Mouse (Mus musculus): ENCODE results near the gene Plaur.

Gene Plaur

DNA sequence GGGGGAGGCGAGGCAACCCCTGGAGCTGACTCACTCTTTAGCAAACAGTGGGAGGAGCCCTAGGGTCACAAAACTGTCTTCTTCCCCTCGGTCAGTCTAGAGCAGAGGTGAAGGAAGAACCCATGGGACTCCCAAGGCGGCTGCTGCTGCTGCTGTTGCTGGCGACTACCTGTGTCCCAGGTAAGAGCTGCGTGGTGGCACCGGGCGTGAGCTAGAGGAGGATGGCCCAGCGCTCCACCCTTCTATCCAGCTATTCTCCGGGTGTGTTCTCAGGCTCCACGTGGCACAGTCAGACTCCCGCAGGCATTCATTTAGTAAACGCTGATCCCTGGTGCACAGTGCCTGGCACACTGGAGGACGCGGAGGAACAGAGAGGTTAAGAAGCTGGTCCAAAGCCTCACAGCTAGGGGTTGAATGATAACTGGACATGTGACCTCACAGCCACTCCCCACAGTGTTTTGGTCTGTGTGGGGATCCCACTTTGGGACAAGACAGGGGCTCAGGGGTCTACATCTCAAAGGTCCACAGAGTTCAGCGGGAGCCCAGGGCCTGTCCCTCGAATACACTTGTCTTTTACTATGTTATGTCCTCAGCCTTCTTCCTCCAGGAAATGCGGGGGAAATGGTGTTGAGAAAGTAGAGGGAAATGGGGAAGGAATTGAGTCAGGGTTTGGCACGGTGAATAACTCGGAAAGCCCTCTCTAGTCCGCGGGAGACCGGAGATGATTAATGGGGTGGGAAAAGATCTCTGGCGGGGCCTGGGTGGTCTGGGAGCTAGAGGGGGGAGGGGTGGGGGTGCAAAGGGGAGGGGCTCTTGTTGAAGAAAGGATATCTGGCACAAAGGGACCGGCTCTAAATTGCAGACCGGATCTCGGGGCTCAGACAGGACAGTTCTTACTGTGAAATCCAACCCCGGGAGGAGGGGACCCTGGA lies at the start of gene Plaur:
Gene Plaur, plus strand, starts transcription at position 97 of the 932 bp plus-strand sequence.
- DNase-seq (ENCODE audit: low read depth): no peak

DNA sequence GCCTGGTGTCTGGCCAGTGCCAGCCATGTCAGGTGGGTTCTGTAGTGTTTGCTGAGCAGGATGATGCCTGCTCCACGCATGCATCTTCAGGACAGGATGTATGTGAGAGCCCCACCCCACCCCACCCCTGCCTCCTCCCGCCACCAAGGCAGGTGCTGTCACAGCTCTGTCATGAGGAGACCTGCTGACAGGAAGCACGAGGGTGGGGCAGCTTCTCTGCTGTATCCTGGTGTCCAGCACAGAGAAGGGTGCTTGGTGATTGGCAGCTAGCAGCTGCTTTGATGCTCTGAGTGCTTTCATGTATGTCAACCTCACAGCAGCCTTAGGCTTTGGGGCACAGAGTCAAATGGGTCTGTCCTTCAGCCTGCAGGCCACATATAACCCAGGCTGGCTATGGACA lies 48.7 kb upstream of the Plaur start:
- no peak for DNase-seq (ENCODE audit: low read depth)

DNA sequence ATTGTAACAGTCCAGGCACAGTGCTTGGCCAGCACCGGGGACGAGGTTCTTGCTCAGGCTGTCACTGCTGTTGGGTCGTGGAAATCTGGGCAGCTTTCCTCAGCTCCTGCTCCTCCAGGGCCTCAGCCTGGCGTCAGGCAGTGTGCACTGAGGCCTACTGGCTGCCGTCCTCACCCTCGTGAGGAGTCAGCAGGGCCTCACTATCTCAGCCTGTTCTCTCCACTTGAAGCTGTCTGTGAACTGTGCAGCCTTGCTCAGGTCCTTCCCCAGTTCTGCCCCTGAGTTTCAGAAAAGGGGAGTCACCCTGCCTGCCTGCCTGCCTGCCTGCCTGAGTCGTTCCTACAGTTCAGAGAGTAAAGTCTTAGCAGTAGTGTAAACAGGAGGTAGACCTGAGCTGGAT lies 47.0 kb upstream of the Plaur start:
- no peak for DNase-seq (ENCODE audit: low read depth)

DNA sequence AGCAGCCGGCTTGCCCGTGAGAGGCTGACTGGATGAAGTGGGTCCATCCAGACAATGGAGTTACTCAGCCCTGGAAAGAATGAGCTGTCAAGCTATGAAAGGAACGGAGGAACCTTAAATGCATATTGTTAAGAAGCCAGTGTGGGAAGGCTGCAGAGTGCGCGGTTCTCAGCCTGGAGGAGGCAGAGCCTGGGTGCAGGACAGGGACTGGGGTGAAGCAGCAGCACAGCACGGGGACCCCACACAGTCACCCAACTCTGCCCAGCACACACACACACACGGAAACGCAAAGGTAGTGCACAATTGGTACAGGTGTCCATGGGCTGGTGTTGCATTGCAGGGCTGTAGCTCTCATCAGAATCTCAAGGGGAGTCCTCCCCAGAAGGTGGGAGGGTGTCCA lies 42.7 kb upstream of the Plaur start:
- no peak for DNase-seq (ENCODE audit: low read depth)

DNA sequence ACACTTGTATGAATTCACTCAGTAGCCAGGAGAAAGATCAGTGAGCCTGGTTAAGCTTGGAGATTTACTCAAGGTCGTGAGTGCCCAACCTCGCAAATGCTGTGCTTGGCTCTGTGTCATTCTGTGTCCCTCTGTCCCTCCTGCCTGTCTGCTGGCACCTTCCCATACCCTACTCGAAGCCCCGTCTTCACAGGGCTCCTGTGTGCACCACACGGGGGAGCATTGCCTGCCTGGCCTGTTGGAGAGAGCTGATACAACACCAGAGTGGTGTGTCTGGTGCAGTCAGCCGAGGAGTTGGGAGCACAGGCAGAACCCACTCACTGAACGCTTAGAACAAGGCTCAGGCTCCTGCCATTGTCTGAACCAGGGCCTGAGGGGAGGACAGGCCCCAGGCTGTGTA lies 40.6 kb upstream of the Plaur start:
- DNase-seq (ENCODE audit: low read depth): no peak

DNA sequence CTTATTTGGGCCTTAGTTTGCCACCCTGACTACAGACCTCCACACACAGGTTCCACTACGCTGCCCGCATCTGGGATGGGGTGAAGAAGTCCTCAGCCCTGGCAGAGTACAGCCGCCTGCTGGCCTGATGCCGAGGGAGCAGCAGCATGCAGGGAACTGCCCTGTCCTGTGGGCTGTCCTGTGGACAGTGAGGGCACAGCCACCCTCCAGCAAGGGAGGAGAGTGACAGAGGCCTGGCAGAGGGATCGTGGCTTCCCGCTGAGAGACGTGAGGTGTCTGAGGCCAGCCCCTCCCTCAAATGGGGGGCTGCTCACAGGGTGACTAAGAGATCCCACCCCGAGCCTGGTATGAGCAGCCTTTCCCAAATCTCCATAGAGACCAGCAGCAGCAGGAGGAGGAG lies 40.0 kb upstream of the Plaur start:
- no peak for DNase-seq (ENCODE audit: low read depth)

DNA sequence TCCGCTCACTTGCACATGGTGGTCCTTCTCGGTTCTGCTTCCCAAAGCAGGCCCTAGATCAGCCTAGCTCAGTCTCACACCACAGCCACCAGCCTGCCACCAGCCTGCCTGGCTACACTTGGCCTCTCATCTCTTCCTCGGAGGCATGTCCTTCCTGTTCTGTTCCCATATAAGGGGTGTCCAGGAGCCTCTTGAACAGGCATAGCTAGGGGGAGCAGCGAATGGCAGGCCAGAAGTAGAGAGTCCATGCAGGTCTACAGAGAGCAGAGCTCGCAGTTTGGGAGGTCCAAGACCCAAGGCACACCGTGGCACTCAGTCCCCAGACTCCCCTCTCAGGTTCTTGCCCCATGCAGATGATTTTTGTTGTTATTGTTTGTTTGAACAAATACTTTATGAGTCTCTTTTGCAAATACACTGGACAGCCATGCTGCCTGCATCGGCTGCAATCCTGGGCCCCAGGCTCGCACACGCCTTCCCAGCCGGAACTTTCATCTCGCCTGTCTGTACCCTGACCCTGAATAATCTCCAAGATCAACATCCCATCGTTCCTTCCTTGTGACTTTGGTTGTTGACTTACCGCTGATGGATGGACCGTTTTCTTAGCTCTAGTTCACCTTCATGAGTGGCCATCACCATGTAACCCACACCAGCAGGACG lies 39.0 kb upstream of the Plaur start:
- DNase-seq (ENCODE audit: low read depth): no peak

DNA sequence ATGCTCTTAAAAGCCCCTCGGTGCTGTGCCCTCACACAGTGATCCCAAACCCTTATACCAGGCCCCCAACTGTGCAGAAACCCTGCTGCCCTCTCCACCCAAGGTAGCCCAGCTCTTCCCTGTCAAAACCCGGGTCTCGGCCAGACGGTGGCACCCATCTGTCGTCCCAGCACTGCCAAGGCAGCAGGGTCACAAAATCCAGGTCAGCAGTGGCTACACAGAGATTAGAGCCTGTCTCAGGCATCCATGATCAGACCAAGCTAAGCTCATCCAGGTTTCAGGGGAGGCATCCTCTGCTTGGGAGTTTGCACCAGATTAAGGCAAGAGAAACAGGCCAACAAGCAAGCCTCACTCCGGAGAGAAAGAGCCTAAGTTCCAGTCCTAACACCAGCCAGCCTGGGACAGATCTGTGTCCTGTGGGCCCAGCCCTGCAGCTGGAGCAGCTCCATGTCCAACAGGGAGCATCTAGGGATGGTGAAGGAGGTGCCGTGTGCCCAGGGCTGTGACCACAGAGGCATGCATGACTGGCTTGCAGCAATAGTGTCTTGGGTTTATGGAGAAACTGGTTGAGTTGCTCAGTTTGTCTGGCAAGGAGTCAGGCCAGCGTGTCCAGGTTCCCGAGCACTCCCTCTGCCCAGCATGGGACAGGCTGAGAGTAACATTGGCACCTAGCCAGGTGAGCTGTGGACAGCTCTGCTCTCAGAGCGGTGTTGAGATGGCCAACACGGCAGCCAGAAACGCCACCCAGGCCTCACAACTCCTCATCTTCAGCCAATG lies 38.1 kb upstream of the Plaur start:
- no peak for DNase-seq (ENCODE audit: low read depth)

DNA sequence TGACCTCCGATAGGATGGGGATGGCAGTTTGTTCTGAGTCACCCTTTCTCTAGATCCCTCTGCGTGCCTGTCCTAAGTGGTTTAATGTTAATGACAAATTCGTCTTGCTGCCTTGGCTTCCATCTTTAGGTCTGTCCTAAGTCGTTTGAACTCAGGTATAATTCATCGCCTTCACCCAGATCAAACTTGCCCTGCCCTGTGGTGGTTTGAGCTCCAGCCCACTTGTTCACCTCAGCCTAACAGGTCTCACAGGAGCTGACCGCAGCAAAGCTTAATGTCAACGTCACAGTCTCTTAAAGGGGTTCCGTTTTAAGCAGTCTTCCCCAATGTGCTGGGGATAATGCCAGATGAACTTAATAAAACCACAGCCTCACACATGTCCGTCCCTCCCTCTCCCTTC lies 36.4 kb upstream of the Plaur start:
- no peak for DNase-seq (ENCODE audit: low read depth)

DNA sequence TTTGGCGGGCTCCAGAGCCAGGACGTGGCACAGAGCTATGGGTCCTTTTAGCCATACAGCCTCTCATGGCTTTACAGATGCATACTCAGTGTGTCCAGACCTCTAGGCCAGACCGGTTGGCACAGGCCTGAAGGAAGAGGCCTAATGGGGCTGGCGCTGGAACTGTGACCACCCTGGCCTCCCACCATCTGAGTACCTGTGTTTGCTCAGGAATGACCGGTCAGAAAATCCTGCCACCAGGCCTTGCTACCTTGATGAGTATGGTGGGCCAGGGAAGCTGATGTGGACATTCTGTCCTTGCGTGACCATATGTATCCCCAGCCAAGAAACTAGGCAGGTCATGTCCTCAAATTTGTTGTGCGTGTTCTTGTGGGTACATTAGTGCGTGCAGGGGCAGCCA lies 35.1 kb upstream of the Plaur start:
- no peak for DNase-seq (ENCODE audit: low read depth)

DNA sequence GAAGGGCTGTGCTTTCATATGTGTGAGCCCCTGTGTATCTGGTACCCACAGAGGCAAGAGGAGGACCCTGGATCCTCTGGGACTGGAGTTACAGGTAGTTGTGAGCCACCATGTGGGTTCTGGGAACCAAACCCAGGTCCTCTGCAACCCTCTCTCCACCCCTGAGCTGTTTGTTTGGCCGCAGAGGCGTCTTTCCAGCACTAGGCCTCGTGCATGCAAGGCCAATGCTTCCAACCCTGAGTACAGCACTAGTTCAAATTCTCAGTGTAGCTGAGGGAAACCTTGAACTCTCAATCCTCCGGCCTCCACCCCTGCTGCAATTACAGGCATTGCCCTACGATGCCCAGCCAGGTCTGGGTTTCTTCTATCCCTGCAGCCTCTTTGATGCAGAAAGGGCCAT lies 33.6 kb upstream of the Plaur start:
- DNase-seq (ENCODE audit: low read depth): no peak

DNA sequence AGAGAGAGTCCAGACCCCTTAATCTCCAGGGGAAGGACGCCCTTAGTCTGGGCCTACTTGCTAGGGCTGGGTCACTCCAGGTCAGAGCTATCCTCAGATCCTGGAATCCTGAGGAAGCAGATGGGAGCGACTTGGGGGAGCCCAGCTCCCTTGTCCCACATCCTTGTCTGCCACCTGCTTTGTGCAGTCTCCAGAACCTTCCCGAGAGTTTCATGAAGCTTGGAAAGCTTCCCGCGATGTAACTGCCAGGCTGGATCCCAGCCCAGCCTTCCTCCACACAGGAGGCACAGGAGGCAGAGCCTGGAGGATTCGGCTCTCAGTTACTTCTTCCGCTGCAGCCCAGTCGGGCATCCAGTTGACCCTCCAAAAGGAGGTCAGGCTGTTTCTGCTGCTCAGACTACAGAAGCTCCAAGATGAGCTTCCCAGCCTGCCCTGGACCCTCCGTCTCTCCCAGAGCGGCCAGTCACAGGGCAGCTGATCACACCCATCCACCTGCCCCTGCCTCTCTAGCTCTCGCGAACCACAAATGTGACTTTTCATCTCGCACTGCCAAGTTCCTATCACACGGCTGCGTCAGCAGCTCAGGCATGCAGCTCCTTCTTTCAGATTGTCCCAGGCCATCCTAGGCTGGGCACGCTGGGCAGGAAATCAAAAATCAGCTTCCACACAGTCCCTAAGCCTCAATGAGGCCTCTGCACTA lies 32.7 kb upstream of the Plaur start:
- no peak for DNase-seq (ENCODE audit: low read depth)

DNA sequence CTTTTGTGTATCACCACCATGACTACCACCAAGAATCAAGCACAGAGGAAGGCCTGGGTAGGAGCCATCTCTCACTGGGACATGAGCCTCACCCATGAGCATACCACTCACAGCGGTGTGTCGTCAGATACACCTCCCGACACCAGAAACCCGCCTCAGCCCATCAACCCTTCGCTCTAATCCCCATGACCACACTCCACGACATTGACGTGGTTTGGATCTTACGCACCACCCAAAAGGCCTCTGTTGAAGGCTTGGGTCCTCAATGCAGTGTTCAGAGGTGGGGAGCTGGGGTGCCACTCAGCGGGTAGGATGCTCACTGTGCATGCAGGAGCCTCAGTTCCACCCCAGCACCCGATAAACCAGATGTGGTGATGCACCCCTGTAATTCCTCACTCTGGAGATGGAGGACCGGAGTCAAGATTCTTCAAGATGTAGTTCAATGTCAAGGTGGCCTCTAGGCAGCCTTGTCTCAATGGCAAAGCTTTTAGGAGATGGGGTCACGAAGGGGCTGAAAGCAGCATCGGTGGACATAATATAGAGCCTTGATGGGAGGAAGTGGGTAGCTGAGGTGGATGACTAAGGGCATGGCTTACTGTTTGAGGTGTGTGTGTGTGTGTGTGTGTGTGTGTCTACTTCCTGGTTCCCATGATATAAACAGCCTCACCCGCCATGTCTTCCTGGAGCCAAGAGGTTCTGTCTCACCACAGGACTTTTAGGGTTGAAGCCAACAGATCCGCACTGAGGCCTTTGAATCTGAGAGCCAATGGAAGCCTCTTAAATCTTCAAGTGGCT lies 31.5 kb upstream of the Plaur start:
- no peak for DNase-seq (ENCODE audit: low read depth)

DNA sequence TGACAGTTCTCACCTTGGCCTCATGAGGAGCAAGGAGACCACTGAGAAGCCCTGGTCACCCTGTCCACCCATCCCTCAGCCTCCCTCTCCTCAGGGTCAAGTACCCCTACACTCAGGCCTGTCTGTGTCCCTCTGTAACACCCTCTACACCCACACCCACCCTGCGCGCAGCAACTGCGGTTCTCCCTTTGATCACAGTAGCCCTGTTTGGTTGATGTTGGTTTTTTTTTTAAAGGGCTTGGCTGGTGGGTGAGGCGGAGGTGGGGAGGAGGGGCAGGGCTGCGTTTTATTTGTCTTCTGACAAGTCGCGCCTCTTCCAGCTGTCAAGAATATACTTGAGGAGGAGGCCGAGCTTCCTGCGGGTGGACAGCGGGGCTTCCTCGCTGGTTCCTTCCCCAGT lies 30.6 kb upstream of the Plaur start:
- DNase-seq (ENCODE audit: low read depth): no peak

DNA sequence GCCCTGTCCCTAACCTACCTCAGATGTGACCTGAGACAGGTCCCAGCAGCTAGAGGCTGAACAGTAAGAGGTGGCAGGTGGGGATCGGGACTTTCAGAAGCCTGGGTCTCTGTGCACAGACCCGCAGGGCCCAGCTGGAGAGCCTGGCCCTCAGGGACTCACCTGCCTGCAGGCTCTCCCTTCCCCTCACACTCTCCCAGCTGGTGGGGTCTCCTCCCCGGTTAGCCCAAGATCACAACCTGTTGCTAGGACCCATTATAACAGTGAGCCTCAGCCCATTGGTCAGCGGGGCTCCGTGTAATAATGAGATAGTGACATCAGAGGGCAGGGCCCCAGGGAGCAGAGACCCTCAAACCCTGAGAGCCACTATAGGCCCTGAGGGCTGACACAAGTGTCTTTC lies 27.0 kb upstream of the Plaur start:
- no peak for DNase-seq (ENCODE audit: low read depth)

DNA sequence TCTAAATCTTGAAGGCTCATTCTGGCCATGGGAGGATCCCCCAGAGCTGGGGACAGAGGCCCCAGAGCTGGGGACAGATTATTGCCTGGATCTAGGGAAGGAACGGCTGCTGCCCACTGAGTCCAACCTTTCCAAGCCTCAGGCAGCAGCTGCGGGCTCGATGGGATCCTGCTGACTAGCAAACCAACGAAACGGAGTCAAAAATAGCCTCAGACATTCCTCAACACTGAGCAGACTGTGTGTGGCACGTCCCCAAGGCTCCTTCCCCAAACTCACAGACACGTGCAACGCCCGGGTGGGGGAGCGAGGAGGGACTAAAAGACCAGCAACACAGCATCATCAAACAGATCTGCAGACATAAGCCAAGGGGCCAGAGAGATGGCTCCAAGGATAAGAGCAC lies 24.3 kb upstream of the Plaur start:
- DNase-seq (ENCODE audit: low read depth): no peak

DNA sequence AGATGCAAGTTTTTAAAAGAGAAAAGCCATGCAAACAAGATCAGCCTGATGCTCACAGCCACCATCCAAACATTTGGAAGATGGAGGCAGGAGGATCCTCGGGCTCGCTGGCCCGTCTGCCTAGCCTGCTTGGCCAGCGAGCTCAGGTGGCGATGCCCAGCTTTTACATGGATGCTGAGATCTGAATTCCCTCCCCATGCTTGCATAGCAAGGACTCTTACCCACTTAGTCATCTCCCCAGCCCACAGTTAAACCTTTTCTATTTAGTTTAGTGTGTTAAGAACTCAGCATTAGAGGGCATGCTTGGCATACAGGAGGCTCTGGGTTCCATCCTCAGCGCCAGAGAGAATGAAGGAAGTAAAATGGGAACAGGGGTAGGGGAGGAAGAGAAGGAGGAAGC lies 23.1 kb upstream of the Plaur start:
- no peak for DNase-seq (ENCODE audit: low read depth)

DNA sequence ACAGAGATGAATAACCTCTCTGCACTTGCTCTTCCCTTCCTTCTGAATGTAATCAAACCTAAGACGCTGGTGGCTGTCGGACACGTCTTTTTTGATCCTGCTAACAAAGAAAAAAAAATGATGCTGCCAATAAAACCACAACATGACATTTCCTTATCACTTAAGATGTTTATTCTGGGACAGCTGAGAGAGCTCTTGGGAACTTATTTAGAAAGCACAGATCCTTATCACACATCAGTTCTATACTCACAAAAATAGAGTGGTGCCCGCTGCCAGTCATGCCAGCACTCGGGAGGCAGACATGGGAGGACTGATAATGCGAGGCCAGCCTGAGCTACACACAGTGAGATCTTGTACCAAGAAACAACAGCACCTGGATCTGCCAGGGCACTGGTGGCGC lies 22.4 kb upstream of the Plaur start:
- DNase-seq (ENCODE audit: low read depth): no peak

DNA sequence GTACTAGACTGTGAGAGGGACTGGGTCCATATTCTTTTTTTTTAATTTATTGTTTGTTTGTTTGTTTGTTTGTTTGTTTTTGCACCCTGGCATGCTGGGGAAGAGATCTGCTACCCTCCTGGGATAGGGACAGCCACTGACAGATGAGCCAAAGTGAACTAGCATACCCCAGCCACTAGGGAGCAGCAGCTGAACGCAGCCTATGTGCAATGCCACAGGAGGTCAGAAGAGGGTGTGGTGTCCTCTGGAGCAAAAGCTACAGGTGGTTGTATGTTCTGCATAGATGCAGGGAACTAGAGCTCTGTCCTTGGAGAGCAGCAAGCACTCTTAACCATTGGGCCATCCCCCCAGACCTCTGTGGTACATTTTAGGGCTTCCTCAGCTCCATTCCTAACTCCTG lies 20.5 kb upstream of the Plaur start:
- no peak for DNase-seq (ENCODE audit: low read depth)

DNA sequence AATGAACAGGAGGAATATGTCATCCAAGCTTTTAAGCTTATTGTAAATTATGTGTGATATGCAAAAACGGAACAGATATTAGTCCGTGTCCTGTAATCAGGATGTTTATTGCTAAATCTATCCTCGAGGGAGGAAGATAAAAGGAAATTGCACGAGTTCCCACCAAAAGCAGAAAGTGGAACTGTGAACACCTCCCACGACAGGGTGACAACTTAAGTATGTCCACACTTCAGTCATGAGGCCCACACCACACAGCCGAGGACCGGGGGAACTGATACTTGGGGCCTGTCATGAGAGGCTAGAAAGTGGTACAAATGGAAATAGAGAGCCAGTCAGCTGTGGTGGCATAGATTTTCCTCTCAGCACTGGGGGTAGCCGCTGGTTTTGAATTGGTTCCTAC lies 20.0 kb upstream of the Plaur start:
- no peak for DNase-seq (ENCODE audit: low read depth)

DNA sequence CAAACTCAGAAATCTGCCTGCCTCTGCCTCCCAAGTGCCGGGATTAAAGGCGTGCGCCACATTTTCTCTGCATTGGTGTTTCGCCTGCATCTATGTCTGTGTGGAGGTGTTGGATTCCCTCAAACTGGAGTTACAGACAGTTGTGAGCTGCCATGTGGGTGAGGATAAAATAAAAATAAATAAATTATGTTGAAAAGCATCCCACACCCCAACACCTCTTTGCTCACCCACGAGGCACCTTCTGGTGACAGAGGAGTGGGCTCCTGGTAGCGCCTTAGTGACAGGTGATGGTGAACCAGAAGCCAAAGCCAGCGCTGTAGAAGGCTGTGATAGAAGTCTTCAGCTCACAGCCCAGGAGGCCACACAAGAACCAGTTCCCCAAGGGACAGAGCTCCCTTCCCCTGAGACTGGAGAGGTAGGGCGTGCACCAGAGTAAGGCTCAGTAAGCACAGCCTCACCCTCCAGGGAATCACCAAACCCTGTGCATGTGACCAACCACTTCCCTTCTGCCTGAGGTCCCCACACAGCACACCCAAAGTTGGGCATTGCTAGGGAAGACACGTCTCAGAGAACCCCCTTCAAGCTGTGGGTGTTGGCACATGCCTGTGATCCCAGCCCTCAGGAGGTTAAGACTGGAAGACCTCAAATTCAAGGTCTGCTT lies 16.9 kb upstream of the Plaur start:
- no peak for DNase-seq (ENCODE audit: low read depth)
